Mouse (Mus musculus) spleen, adult 2 months (tissue): ENCODE results near the gene Tmem144.

Source experiments
- CTCF ChIP-seq: fragments of 200-500 bp; IDR thresholded peaks from 2 replicates; pipeline ENCODE4 v1.5.1; 2011; ENCODE audit warnings: mild to moderate bottlenecking, inconsistent platforms; ENCODE audit not compliant: insufficient read depth, insufficient read length, insufficient replicate concordance; ENCODE audit errors: extremely low read depth
- POLR2A ChIP-seq: fragments of 200-500 bp; IDR thresholded peaks from 2 replicates; pipeline ENCODE4 v1.6.1; 2011; ENCODE audit warnings: low read depth, low read length, inconsistent platforms

DNA sequence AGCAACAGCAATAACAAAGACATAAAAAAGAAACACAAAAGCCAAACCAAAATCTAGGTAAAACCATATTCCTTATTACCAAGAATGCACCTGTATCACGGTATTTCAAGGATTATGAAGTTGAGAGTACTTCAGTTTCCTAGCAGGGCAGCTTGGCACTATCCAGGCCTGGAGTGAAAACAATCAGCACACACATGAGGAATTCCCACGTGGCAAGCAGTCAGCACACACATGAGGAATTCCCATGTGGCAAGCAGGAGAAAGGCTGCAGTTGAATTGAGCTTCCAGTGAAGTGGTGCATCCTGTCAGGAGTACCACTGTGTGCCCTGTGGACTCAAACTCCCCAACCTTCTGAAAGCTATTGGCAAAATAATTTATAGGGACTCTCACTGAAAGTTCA lies 29.1 kb upstream of the Tmem144 start:
- TF ChIP-seq POLR2A, result no peak
- TF ChIP-seq CTCF, result no peak
